Mouse (Mus musculus) MEL-GATA-1-ER (cell line): ENCODE measurements around the gene Slc35f4.

Experiments used
- DNase-seq: peaks from one replicate; pipeline ENCODE4 v3.0.0-alpha.2; 2012; ENCODE audit warnings: low read depth; ENCODE audit errors: extremely low read depth

Slc35f4 gene

GRCm38 (mm10) chr14:49348897-49349250 lies 177.0 kb downstream of the Slc35f4 start:
- no peak for DNase-seq

DNA sequence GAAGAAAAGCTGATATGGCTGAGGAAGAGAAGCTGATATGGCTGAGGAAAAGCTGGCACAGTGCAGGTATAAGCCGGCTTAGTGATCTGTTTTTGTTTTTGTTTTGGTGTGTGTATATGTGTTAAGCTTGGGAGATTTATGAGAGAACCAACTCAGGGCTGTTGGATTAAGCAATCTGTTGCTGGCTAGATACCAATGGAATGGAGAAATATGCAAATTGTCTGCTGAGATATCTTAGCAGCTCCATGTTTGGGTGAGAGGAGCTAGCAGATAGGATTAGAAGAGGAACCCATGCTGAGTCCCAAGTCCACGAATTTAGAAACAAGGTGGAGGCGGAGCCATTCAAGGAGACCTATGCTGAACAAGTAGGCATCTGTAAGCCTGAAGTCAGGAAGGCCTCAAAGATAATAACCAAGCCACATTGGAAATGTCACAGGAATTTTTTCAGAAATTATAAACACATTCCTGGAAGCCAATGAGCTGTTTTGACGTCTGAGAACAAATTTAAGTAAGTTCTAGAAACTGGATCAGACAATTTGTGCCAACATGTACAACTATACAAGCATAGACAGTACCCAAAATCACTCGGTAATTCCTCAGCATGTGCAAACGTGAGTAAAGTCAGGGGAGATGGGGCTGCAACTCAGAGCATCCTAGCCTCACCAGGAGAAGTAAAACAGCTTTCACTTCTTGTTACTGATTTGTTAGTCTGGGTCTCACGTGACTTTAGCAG lies 177.5 kb downstream of the Slc35f4 start:
- DNase-seq, result no peak

GRCm38 (mm10) chr14:49345835-49346234 lies 180.0 kb downstream of the Slc35f4 start:
- DNase-seq, result no peak

DNA sequence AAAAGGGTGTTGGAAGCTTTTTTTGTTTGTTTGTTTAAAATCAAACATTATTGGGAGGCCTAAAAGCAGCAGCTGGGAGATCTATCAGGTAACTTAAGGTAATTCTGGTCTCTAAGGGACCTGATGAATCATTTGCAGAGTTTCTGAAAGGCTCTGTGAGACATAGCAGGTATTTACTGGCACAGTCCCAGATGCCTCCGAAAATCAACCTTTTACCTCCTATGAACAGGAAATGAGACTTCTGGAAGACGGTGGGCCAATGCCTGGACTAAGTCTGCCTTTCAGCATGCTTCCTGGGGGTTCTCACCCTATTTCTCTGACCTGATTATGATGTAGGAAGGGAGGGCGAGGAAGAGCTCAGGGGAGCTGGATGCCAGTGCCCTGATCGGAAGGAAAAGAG lies 188.8 kb downstream of the Slc35f4 start:
- no peak for DNase-seq

DNA sequence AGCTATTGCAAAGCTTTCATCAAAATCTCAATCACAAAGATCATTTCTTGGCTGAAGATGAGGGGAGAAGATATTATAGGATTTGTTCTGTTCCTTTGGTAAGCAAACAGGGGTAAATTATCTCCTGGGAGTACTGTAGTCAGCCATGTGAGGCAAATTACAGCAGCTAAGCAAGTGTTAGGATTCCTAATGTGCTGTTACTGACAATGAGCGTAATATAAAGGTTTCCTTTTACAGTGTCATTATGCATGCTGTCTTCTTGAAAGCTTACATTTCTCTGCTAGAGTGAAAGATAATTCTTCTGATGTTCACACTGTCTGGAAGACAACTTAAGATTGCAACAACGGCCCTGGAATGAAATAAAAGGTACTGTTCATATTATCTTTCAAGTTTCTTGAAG lies 192.0 kb downstream of the Slc35f4 start:
- no peak for DNase-seq

DNA sequence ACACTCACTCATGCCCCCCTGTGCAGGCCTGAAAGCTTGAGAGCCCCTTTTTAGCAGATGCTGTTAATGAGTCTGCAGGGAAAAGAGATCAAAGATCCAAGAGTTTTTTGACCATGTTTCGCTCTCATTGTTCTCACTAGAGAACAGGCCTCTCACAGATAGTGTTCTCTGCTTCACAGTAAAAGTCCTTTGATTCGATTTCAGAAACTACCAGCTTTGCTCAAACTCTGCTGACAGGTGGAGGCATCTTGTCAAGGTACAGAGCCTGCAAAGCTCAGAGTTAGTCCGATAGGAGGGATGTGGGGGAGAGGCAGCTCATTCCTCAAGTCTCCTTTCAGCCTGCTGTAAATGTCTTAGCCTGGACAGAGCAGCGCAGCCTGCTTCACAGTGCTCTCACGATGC lies 209.4 kb downstream of the Slc35f4 start:
- DNase-seq, result no peak

GRCm38 (mm10) chr14:49313981-49314380 lies 211.9 kb downstream of the Slc35f4 start:
- no peak for DNase-seq

DNA sequence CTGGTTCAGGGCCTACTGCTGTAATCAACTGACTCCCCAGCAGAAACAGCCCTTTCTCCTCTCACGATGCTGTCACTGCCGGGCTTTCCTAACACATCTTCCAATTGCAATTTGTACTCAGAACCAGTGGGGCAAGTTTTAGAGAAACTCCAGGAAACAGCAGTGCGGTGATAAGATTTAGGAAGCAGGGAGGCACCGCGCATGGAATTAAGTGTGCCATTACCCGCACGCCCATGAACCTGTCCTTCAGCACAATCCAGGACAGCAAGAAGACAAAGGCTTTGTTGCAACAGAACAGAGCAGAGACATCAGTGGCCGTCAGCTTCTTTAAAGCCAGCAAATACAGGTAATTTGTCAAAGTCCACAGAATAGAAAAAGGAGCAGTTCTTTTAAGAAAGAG lies 212.5 kb downstream of the Slc35f4 start:
- no peak for DNase-seq

DNA sequence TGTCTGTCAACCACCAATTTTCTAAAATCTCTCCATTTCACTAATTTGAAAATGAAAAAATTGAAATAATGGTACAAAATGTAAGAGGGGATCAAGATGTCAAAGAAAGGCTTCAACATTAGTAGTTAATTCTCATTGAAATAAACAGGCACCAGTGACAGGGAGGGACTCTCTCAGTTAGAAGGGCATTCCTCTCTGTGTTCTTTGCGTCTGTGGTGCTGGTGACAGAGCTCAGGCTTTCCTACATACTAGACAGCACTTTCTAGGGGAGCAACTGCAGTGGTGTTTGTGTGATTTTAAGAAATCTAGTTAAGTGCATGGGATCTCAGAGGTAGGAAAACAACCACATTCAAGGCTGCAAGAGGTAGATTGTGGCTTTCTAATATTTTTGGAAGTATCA lies 214.3 kb downstream of the Slc35f4 start:
- DNase-seq, result no peak

GRCm38 (mm10) chr14:49311091-49311492 lies 214.8 kb downstream of the Slc35f4 start:
- DNase-seq, result no peak

DNA sequence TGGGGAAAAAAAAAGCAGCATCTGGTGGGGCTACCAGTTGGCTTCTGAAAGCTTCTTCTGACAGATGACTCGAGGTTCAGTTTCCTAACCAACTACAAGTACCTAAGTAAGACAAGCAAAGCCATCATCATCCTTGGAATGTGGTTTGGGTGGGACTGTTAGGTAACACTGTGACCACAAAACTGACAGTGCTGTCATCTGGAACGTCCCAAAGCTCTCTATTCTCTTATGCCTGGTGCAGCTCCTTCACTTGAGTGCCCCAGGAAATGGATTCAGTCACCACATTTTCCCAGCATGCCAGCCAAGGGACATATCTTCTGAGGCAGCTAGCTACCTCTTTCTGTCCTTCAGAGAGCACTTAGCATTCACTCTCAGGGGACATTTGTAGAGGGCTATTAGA lies 216.2 kb downstream of the Slc35f4 start:
- DNase-seq, result no peak

- no peak for DNase-seq
These were observed 217.3 kb downstream of the Slc35f4 start for GRCm38 (mm10) chr14:49308591-49308990.

GRCm38 (mm10) chr14:49307842-49308241 lies 218.0 kb downstream of the Slc35f4 start:
- no peak for DNase-seq

DNA sequence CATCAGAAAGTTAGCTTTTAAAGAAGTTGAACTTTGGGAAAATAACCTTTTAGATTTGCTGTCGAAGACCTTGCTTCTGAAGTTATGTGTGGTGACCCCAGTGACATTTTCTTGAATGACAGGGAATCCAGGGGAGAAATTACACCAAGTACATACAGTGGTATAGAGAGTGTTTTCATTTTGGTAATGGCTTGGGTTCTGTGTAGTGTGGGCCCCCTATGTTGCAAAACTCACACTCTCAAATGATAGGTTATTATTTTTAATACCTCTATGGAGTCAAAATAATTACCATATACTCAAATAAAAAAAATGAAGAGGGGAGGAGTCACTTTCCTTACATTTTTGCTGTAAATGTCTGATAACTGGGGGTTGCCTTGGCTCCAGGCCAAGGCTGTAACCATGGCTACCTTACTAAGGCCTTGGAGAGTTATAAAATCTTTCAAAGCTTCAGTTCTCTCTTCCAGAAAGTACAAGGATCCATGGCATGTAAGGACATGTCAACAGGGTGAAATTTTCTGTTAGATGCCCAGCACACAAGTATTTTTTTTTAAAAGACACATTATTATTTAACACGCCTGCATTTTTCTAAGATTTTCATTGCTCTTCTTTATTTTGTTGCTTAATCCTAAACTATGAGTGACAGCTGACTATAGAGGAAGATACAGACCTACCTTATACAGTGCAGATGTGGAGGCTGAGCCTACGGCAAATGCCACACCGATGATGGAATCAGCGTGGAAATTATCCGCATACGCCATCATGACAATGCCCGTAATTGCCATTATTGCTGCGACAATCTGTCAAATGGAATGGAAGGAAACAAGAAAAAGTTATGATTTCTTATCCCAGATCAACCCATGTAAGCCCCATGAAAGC lies 220.1 kb downstream of the Slc35f4 start:
- no peak for DNase-seq

DNA sequence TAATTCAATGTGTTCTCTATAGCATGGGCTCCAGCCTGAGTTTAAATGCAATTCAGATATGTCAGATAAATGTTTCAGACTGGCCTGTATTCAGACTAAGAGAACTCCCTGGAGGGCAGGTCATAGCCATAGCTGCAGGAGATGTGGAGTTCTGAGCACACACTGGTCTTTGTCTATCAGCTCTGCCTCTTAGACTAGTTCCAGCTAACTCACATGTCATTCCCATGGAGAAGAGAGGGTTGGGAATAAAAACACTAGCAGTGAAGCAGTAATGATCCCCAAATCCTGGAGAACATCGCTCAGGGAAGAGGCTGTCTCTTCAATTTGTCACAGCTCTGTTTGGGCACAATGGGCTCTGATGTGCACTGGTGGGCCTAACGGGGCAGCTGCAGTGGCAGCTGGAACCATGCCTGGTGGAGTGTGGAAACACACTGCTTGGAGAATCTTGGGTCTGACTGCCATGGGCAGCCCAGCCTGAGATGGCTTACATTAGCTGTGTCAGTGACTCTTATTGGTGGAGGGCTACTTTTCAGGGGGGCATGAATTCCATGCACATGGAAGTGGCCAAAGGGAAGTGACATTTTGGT lies 223.5 kb downstream of the Slc35f4 start:
- DNase-seq, result no peak

DNA sequence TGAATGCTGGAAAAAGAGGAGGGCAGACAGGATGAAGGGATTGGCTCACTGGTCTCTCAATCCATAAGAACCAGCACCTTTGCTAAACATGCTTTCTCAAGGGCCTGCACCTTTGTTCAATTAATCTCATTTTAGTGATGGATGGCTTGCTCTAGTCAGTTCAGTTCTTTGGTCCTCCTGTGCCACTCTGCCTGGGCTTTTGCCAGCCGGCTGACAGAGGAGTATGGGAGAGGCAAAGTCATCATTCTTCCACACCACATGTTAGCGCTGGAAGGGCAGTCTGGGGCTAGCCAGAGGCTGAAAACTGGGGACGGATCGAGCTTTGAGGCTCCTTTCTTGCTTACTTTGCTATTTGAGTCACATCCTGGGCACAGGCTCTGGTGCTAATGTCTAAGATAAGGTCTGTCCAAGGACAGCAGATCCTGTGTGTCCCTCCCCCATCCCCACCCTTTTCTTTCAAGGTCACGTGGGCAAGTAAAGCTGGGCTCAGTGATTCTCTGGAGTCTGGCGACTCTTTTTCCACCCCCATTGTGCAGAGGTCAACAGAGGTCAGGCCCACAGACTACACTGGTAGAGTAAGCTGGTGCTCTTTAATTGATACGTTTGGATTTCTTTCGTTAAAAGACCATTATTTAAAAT lies 224.7 kb downstream of the Slc35f4 start:
- DNase-seq, result no peak

DNA sequence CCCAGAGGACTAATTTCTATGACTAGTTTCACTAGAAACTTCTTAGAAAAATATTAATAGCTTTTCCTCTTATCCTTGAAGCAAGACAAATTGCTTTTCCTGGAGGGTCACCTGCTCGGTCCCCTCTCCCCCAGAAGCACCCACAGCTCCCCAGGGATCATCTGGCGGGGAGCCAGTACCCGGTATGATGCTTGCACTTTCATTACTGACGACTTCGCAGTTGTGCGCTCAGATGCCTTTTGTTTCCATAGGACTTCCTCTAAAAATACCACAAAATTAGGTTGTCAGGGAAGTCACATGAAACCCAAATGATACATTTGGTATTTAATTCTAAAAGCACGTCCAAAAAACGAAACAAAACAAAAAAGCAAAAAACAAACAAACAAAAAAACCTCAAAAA lies 225.5 kb downstream of the Slc35f4 start:
- no peak for DNase-seq

DNA sequence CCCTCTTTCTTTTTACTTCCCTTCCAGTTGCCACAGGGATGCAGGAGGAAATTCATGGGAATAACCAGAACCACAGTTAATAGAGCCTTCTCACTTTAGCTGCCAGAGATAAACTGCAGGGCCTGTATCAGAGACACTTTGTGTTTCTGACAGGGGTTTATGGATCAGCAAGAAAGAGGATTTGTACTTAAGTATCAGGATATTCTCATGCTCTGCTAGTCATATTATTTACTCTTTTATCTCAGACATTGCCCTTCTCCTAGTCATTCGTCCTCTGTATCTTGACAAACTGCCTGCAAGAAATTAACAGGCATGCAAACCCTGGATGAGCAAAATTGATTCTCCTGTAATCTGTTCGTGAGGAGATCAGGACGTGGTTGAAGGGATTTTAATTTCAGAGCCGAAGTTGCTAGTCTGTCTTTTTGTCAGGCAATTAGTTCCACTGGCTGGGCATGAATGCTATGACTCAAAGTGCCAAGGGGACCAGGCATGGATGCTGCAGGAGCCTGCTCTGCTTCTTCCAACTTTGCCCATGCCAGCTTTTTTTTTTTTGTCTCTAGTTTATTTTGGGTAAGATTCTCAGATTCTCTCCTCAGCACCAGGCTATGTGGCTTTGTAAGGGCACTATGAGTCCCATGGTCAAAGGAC lies 231.9 kb downstream of the Slc35f4 start:
- no peak for DNase-seq

GRCm38 (mm10) chr14:49290029-49290745 lies 235.7 kb downstream of the Slc35f4 start:
- DNase-seq, result no peak

- DNase-seq, result no peak
These were observed 241.8 kb downstream of the Slc35f4 start for GRCm38 (mm10) chr14:49283784-49284655.
